Mouse (Mus musculus): ENCODE data around the gene Polr3gl. TPM values are rescaled to one million over a fixed set of nuclear protein-coding genes. Genes with fewer than 3 reads are reported as not detected.

Polr3gl gene
- polyA plus RNA-seq, 1 experiment from 2014 or later: 8.9 TPM

- 37% methylated on average over 10 of the region's 10 CpGs for WGBS
- peak overlapping the region; percentile 86 for H3K27ac ChIP-seq (replicated peaks; ENCODE audit: low read depth, low read length)
- peaks cover 22% of the 10 kb centered on the region for H3K36me3 ChIP-seq (ENCODE audit: control insufficient read depth, insufficient read depth, low read length)
- no peaks in the 10 kb centered on the region for H3K9me3 ChIP-seq (ENCODE audit: control insufficient read depth, low read length)
- DNase-seq (ENCODE audit: low spot score) (no peak), ATAC-seq (ENCODE audit: low read depth) (no peak)
- H3K9ac ChIP-seq (ENCODE audit: low read depth, low read length): peak overlapping the region; percentile 78
- H3K4me3 ChIP-seq (ENCODE audit: low read depth, low read length): peak overlapping the region; percentile 64
- H3K27me3 ChIP-seq (replicated peaks; ENCODE audit: control insufficient read depth, insufficient read depth, low read length): no peaks in the 10 kb centered on the region
- peak overlapping the region; percentile 84 for H3K4me2 ChIP-seq (ENCODE audit: low read depth, low read length)
- H3K4me1 ChIP-seq (ENCODE audit: control insufficient read depth, insufficient read depth, low read length): peaks cover 34% of the 10 kb centered on the region
These were observed 35.2 kb downstream of the Polr3gl start for GRCm38 (mm10) chr3:96558668-96559196.

GRCm38 (mm10) chr3:96558159-96558558, 35.8 kb downstream of the Polr3gl start:
- H3K27ac ChIP-seq (replicated peaks; ENCODE audit: low read depth, low read length): peak overlapping the region; percentile 86
- H3K4me1 ChIP-seq (ENCODE audit: control insufficient read depth, insufficient read depth, low read length): peaks cover 34% of the 10 kb centered on the region
- peak overlapping the region; percentile 64 for H3K4me3 ChIP-seq (ENCODE audit: low read depth, low read length)
- H3K9ac ChIP-seq (ENCODE audit: low read depth, low read length): peak overlapping the region; percentile 78
- no peaks in the 10 kb centered on the region for H3K27me3 ChIP-seq (replicated peaks; ENCODE audit: control insufficient read depth, insufficient read depth, low read length)
- DNase-seq (ENCODE audit: low spot score) (no peak), ATAC-seq (ENCODE audit: low read depth) (no peak)
- H3K4me2 ChIP-seq (ENCODE audit: low read depth, low read length): peak overlapping the region; percentile 84
- no peaks in the 10 kb centered on the region for H3K9me3 ChIP-seq (ENCODE audit: control insufficient read depth, low read length)
- under 1% methylated on average over 17 of the region's 17 CpGs for WGBS
- peaks cover 22% of the 10 kb centered on the region for H3K36me3 ChIP-seq (ENCODE audit: control insufficient read depth, insufficient read depth, low read length)

GRCm38 (mm10) chr3:96557694-96558093, 36.3 kb downstream of the Polr3gl start, which contains the start of gene Txnip:
Gene Txnip, plus strand, starts transcription at chr3:96557957.
- Histone ChIP-seq H3K4me1 (ENCODE audit: control insufficient read depth, insufficient read depth, low read length) (peaks cover 34% of the 10 kb centered on the region), H3K36me3 (ENCODE audit: control insufficient read depth, insufficient read depth, low read length) (peaks cover 22% of the 10 kb centered on the region), H3K9ac (ENCODE audit: low read depth, low read length) (peak within 1 kb of the TSS; percentile 78), H3K4me3 (ENCODE audit: low read depth, low read length) (peak within 1 kb of the TSS; percentile 64), H3K4me2 (ENCODE audit: low read depth, low read length) (peak within 1 kb of the TSS; percentile 84), H3K27me3 (replicated peaks; ENCODE audit: control insufficient read depth, insufficient read depth, low read length) (no peaks in the 10 kb centered on the region), H3K9me3 (ENCODE audit: control insufficient read depth, low read length) (no peaks in the 10 kb centered on the region), H3K27ac (replicated peaks; ENCODE audit: low read depth, low read length) (peak within 1 kb of the TSS; percentile 91)
- DNase-seq (ENCODE audit: low spot score) (peak; percentile 100), ATAC-seq (ENCODE audit: low read depth) (peak; percentile 99)
- 0% methylated on average over 21 of the region's 26 CpGs for WGBS

- peaks cover 22% of the 10 kb centered on the region for H3K36me3 ChIP-seq (ENCODE audit: control insufficient read depth, insufficient read depth, low read length)
- peak overlapping the region; percentile 64 for H3K4me3 ChIP-seq (ENCODE audit: low read depth, low read length)
- H3K4me2 ChIP-seq (ENCODE audit: low read depth, low read length): peak overlapping the region; percentile 84
- H3K4me1 ChIP-seq (ENCODE audit: control insufficient read depth, insufficient read depth, low read length): peaks cover 34% of the 10 kb centered on the region
- WGBS: 3% methylated on average over 22 of the region's 22 CpGs
- peak; percentile 44 for DNase-seq (ENCODE audit: low spot score)
- peak overlapping the region; percentile 66 for H3K9ac ChIP-seq (ENCODE audit: low read depth, low read length)
- H3K9me3 ChIP-seq (ENCODE audit: control insufficient read depth, low read length): no peaks in the 10 kb centered on the region
- ATAC-seq (ENCODE audit: low read depth): no peak
- peak overlapping the region; percentile 91 for H3K27ac ChIP-seq (replicated peaks; ENCODE audit: low read depth, low read length)
- H3K27me3 ChIP-seq (replicated peaks; ENCODE audit: control insufficient read depth, insufficient read depth, low read length): no peaks in the 10 kb centered on the region
These were observed 37.0 kb downstream of the Polr3gl start for GRCm38 (mm10) chr3:96556651-96557635.

- Histone ChIP-seq H3K9me3 (ENCODE audit: control insufficient read depth, low read length) (no peaks in the 10 kb centered on the region), H3K27ac (replicated peaks; ENCODE audit: low read depth, low read length) (peak overlapping the region; percentile 91; the same call in 1 of the 2 replicates), H3K36me3 (ENCODE audit: control insufficient read depth, insufficient read depth, low read length) (peaks cover 17% of the 10 kb centered on the region), H3K27me3 (replicated peaks; ENCODE audit: control insufficient read depth, insufficient read depth, low read length) (no peaks in the 10 kb centered on the region), H3K4me1 (ENCODE audit: control insufficient read depth, insufficient read depth, low read length) (peaks cover 29% of the 10 kb centered on the region), H3K4me3 (ENCODE audit: low read depth, low read length) (peak overlapping the region; percentile 64; the same call in 1 of the 2 replicates), H3K9ac (ENCODE audit: low read depth, low read length) (no peak overlapping the region), H3K4me2 (ENCODE audit: low read depth, low read length) (peak overlapping the region; percentile 84)
- ATAC-seq (ENCODE audit: low read depth) (no peak), DNase-seq (ENCODE audit: low spot score) (no peak)
- WGBS: 77% methylated on average over 15 of the region's 15 CpGs
These were observed 37.9 kb downstream of the Polr3gl start for GRCm38 (mm10) chr3:96555999-96556614.

GRCm38 (mm10) chr3:96555041-96555596, 38.9 kb downstream of the Polr3gl start:
- H3K27me3 ChIP-seq (replicated peaks; ENCODE audit: control insufficient read depth, insufficient read depth, low read length): no peaks in the 10 kb centered on the region
- peak overlapping the region; percentile 23; the same call in 1 of the 2 replicates for H3K4me2 ChIP-seq (ENCODE audit: low read depth, low read length)
- DNase-seq (ENCODE audit: low spot score) (peak; percentile 89), ATAC-seq (ENCODE audit: low read depth) (peak; percentile 11; the same call in 1 of the 2 replicates)
- H3K9ac ChIP-seq (ENCODE audit: low read depth, low read length): peak overlapping the region; percentile 36; the same call in 1 of the 2 replicates
- no peak overlapping the region for H3K4me3 ChIP-seq (ENCODE audit: low read depth, low read length)
- H3K36me3 ChIP-seq (ENCODE audit: control insufficient read depth, insufficient read depth, low read length): peaks cover 7% of the 10 kb centered on the region
- 31% methylated on average over 12 of the region's 12 CpGs for WGBS
- no peaks in the 10 kb centered on the region for H3K9me3 ChIP-seq (ENCODE audit: control insufficient read depth, low read length)
- peak overlapping the region; percentile 80 for H3K27ac ChIP-seq (replicated peaks; ENCODE audit: low read depth, low read length)
- peaks cover 20% of the 10 kb centered on the region for H3K4me1 ChIP-seq (ENCODE audit: control insufficient read depth, insufficient read depth, low read length)

GRCm38 (mm10) chr3:96554251-96554650, 39.7 kb downstream of the Polr3gl start:
- Histone ChIP-seq H3K4me3 (ENCODE audit: low read depth, low read length) (no peak overlapping the region), H3K4me2 (ENCODE audit: low read depth, low read length) (no peak overlapping the region), H3K9me3 (ENCODE audit: control insufficient read depth, low read length) (no peaks in the 10 kb centered on the region), H3K9ac (ENCODE audit: low read depth, low read length) (no peak overlapping the region), H3K4me1 (ENCODE audit: control insufficient read depth, insufficient read depth, low read length) (peaks cover 12% of the 10 kb centered on the region), H3K36me3 (ENCODE audit: control insufficient read depth, insufficient read depth, low read length) (no peaks in the 10 kb centered on the region), H3K27me3 (replicated peaks; ENCODE audit: control insufficient read depth, insufficient read depth, low read length) (no peaks in the 10 kb centered on the region), H3K27ac (replicated peaks; ENCODE audit: low read depth, low read length) (peak overlapping the region; percentile 80; the same call in 1 of the 2 replicates)
- no peak for ATAC-seq (ENCODE audit: low read depth)
- 77% methylated on average over 6 of the region's 6 CpGs for WGBS
- DNase-seq (ENCODE audit: low spot score): no peak

- Histone ChIP-seq H3K36me3 (ENCODE audit: control insufficient read depth, insufficient read depth, low read length) (no peaks in the 10 kb centered on the region), H3K9me3 (ENCODE audit: control insufficient read depth, low read length) (no peaks in the 10 kb centered on the region), H3K4me2 (ENCODE audit: low read depth, low read length) (no peak overlapping the region), H3K27me3 (replicated peaks; ENCODE audit: control insufficient read depth, insufficient read depth, low read length) (no peaks in the 10 kb centered on the region), H3K4me1 (ENCODE audit: control insufficient read depth, insufficient read depth, low read length) (peaks cover 12% of the 10 kb centered on the region), H3K4me3 (ENCODE audit: low read depth, low read length) (no peak overlapping the region), H3K9ac (ENCODE audit: low read depth, low read length) (no peak overlapping the region), H3K27ac (replicated peaks; ENCODE audit: low read depth, low read length) (no peak overlapping the region)
- no peak for DNase-seq (ENCODE audit: low spot score)
- ATAC-seq (ENCODE audit: low read depth): no peak
- 73% methylated on average over 6 of the region's 6 CpGs for WGBS
These were observed 40.4 kb downstream of the Polr3gl start for GRCm38 (mm10) chr3:96553601-96554000.

All from embryonic facial prominence, embryonic 14.5 days (tissue).